Mouse (Mus musculus) ES-Bruce4 (cell line): ENCODE measurements around the gene St6galnac3. TPM values are rescaled to one million over a fixed set of nuclear protein-coding genes. Genes with fewer than 3 reads are reported as not detected.
A peak's percentile ranks its signal among the peaks of the same experiment; 100 is the strongest.

Source experiments
- H3K27ac ChIP-seq: 2 replicates; pipeline ENCODE4 v1.5.1; 2012; ENCODE audit warnings: low read length, inconsistent platforms; ENCODE audit not compliant: insufficient read depth
- H3K27me3 ChIP-seq: 2 replicates; pipeline ENCODE4 v1.6.1; 2012; ENCODE audit warnings: mild to moderate bottlenecking, low read length, inconsistent platforms; ENCODE audit not compliant: control insufficient read depth, poor library complexity, insufficient read depth, severe bottlenecking
- H3K36me3 ChIP-seq: 2 replicates; pipeline ENCODE4 v1.6.1; 2012; ENCODE audit warnings: inconsistent platforms, mild to moderate bottlenecking, low read length, moderate library complexity; ENCODE audit not compliant: control insufficient read depth, poor library complexity, insufficient read depth, severe bottlenecking
- H3K4me1 ChIP-seq: one replicate; pipeline ENCODE4 v1.8.1; 2011; ENCODE audit warnings: low read length; ENCODE audit not compliant: control insufficient read depth, insufficient read depth
- H3K4me3 ChIP-seq: 2 replicates; pipeline ENCODE4 v1.5.1; 2011; ENCODE audit warnings: low read depth, mild to moderate bottlenecking, low read length
- H3K9ac ChIP-seq: 2 replicates; pipeline ENCODE4 v1.6.1; 2012; ENCODE audit warnings: low read depth, mild to moderate bottlenecking, inconsistent platforms; ENCODE audit not compliant: poor library complexity, severe bottlenecking
- H3K9me3 ChIP-seq: replicated peaks from 2 replicates; pipeline ENCODE4 v1.6.1; 2012; ENCODE audit warnings: mild to moderate bottlenecking, low read length, inconsistent platforms; ENCODE audit not compliant: control insufficient read depth, poor library complexity, insufficient read depth, severe bottlenecking
- CTCF ChIP-seq: IDR thresholded peaks from one replicate; pipeline ENCODE4 v1.8.1; 2011; ENCODE audit warnings: low read depth, low read length
- EP300 ChIP-seq: IDR thresholded peaks from 2 replicates; pipeline ENCODE4 v1.6.1; 2011; ENCODE audit warnings: low read depth, low read length; ENCODE audit not compliant: insufficient read depth
- POLR2A ChIP-seq: IDR thresholded peaks from one replicate; pipeline ENCODE4 v1.8.1; 2011; ENCODE audit warnings: low read length; ENCODE audit not compliant: insufficient read depth
- polyA plus RNA-seq: library from polyadenylated mRNA; stranded (reverse); fragments of >200 nt; gene quantifications from 2 replicates; pipeline ENCODE4 v1.2.4, GENCODE M21; 2011; ENCODE audit warnings: low read depth; ENCODE audit not compliant: missing spikeins, insufficient read depth, insufficient read length

The St6galnac3 gene
- 4.8 and 5.7 TPM in 2 replicates for polyA plus RNA-seq

GRCm38 (mm10) chr3:153724701-153725668 lies at the start of gene St6galnac3:
TSS of gene St6galnac3 (minus strand) at chr3:153725174.
- H3K36me3 ChIP-seq = no peaks in the 10 kb centered on the region
- TF ChIP-seq EP300 (no peak), CTCF (no peak), POLR2A (no peak)
- no peaks in the 10 kb centered on the region for H3K9me3 ChIP-seq
- peak within 1 kb of the TSS; percentile 44 for H3K9ac ChIP-seq
- no peaks in the 10 kb centered on the region for H3K27me3 ChIP-seq
- peak within 1 kb of the TSS; percentile 74 for H3K4me3 ChIP-seq
- H3K4me1 ChIP-seq = no peaks in the 10 kb centered on the region
- no peak within 1 kb of the TSS for H3K27ac ChIP-seq

- Histone ChIP-seq H3K27me3 (no peaks in the 10 kb centered on the region), H3K9ac (no peak overlapping the region), H3K4me1 (no peaks in the 10 kb centered on the region), H3K9me3 (peaks cover 5% of the 10 kb centered on the region; the same call in 1 of the 2 replicates), H3K27ac (no peak overlapping the region), H3K4me3 (no peak overlapping the region), H3K36me3 (no peaks in the 10 kb centered on the region)
- TF ChIP-seq CTCF (no peak), POLR2A (no peak), EP300 (no peak)
These were observed 49.6 kb upstream of the St6galnac3 start for GRCm38 (mm10) chr3:153774568-153774967.

GRCm38 (mm10) chr3:153771479-153771878 lies 46.5 kb upstream of the St6galnac3 start:
- TF ChIP-seq POLR2A = no peak
- no peak for TF ChIP-seq CTCF
- Histone ChIP-seq H3K27me3 (no peaks in the 10 kb centered on the region), H3K36me3 (no peaks in the 10 kb centered on the region), H3K9ac (no peak overlapping the region), H3K9me3 (peaks cover 9% of the 10 kb centered on the region; the same call in 1 of the 2 replicates), H3K4me1 (no peaks in the 10 kb centered on the region), H3K27ac (no peak overlapping the region), H3K4me3 (no peak overlapping the region)

- no peaks in the 10 kb centered on the region for H3K27me3 ChIP-seq
- no peak overlapping the region for H3K9ac ChIP-seq
- H3K9me3 ChIP-seq = peaks cover 4% of the 10 kb centered on the region; the same call in 1 of the 2 replicates
- H3K4me1 ChIP-seq = no peaks in the 10 kb centered on the region
- TF ChIP-seq CTCF (no peak), EP300 (no peak), POLR2A (no peak)
- no peaks in the 10 kb centered on the region for H3K36me3 ChIP-seq
- H3K4me3 ChIP-seq = no peak overlapping the region
- no peak overlapping the region for H3K27ac ChIP-seq
These were observed 45.6 kb upstream of the St6galnac3 start for GRCm38 (mm10) chr3:153770573-153770972.

GRCm38 (mm10) chr3:153769220-153769619 lies 44.2 kb upstream of the St6galnac3 start:
- H3K27ac ChIP-seq = no peak overlapping the region
- H3K4me1 ChIP-seq = no peaks in the 10 kb centered on the region
- TF ChIP-seq EP300 = no peak
- TF ChIP-seq POLR2A = no peak
- no peak for TF ChIP-seq CTCF
- H3K27me3 ChIP-seq = no peaks in the 10 kb centered on the region
- H3K9ac ChIP-seq = no peak overlapping the region
- 0 out of 2 replicates have a peak, but pooled peaks cover 4% of the 10 kb centered on the region for H3K9me3 ChIP-seq
- no peak overlapping the region for H3K4me3 ChIP-seq
- H3K36me3 ChIP-seq = no peaks in the 10 kb centered on the region

GRCm38 (mm10) chr3:153765171-153765570 lies 40.2 kb upstream of the St6galnac3 start:
- TF ChIP-seq EP300 (no peak), POLR2A (no peak), CTCF (no peak)
- no peak overlapping the region for H3K27ac ChIP-seq
- H3K9ac ChIP-seq = no peak overlapping the region
- no peaks in the 10 kb centered on the region for H3K27me3 ChIP-seq
- H3K4me1 ChIP-seq = no peaks in the 10 kb centered on the region
- H3K4me3 ChIP-seq = no peak overlapping the region
- no peaks in the 10 kb centered on the region for H3K36me3 ChIP-seq
- 0 out of 2 replicates have a peak, but pooled peaks cover 4% of the 10 kb centered on the region for H3K9me3 ChIP-seq
